Mouse (Mus musculus) splenic B cell, adult 2 months (primary cell): ENCODE measurements around the gene Mss51.

Experiments
- DNase-seq: peaks from one replicate; pipeline ENCODE4 v3.0.0-alpha.2; 2011; ENCODE audit warnings: low read depth, low spot score
- H3K27me3 ChIP-seq: 2 replicates; pipeline ENCODE4 v1.6.1; 2012; ENCODE audit warnings: mild to moderate bottlenecking, low read length, moderate library complexity, mixed read lengths; ENCODE audit not compliant: control insufficient read depth, poor library complexity, insufficient read depth, severe bottlenecking
- H3K36me3 ChIP-seq: 2 replicates; pipeline ENCODE4 v1.6.1; 2012; ENCODE audit warnings: mild to moderate bottlenecking, low read length, moderate library complexity, mixed read lengths; ENCODE audit not compliant: control insufficient read depth, poor library complexity, insufficient read depth, severe bottlenecking

The Mss51 gene

GRCm38 (mm10) chr14:20496603-20497002, at the start of gene Mss51:
Gene Mss51 (minus strand): TSS chr14:20496901.
- peaks cover 9% of the 10 kb centered on the region for H3K36me3 ChIP-seq
- DNase-seq, result no peak

GRCm38 (mm10) chr14:20546415-20546814, 49.7 kb upstream of the Mss51 start, which contains the start of gene Ppp3cb:
Gene Ppp3cb (minus strand): TSS chr14:20546573.
- no peaks in the 10 kb centered on the region for H3K36me3 ChIP-seq
- no peaks in the 10 kb centered on the region for H3K27me3 ChIP-seq
- peak; percentile 93 for DNase-seq

More at GRCm38 (mm10) chr14:20496603-20497002, at the start of gene Mss51:
- H3K27me3 ChIP-seq, result no peaks in the 10 kb centered on the region

GRCm38 (mm10) chr14:20545529-20546331, 49.0 kb upstream of the Mss51 start:
- DNase-seq, result peak; percentile 79
- Histone ChIP-seq H3K27me3 (no peaks in the 10 kb centered on the region), H3K36me3 (no peaks in the 10 kb centered on the region)

GRCm38 (mm10) chr14:20544467-20545411, 48.0 kb upstream of the Mss51 start:
- DNase-seq, result no peak

GRCm38 (mm10) chr14:20529643-20530042, 32.9 kb upstream of the Mss51 start:
- no peaks in the 10 kb centered on the region for H3K27me3 ChIP-seq
- H3K36me3 ChIP-seq, result no peaks in the 10 kb centered on the region
- DNase-seq, result no peak

More at GRCm38 (mm10) chr14:20544467-20545411, 48.0 kb upstream of the Mss51 start:
- no peaks in the 10 kb centered on the region for H3K36me3 ChIP-seq
- H3K27me3 ChIP-seq, result no peaks in the 10 kb centered on the region

GRCm38 (mm10) chr14:20520179-20520578, 23.5 kb upstream of the Mss51 start:
- Histone ChIP-seq H3K27me3 (no peaks in the 10 kb centered on the region), H3K36me3 (peaks cover 9% of the 10 kb centered on the region; the same call in 1 of the 2 replicates)
- DNase-seq, result no peak

GRCm38 (mm10) chr14:20508424-20508823, 11.7 kb upstream of the Mss51 start:
- no peak for DNase-seq
- Histone ChIP-seq H3K36me3 (0 out of 2 replicates have a peak, but pooled peaks cover 1% of the 10 kb centered on the region), H3K27me3 (no peaks in the 10 kb centered on the region)

- Histone ChIP-seq H3K27me3 (no peaks in the 10 kb centered on the region), H3K36me3 (peaks cover 5% of the 10 kb centered on the region)
- peak; percentile 33 for DNase-seq
These were observed 6.3 kb upstream of the Mss51 start for GRCm38 (mm10) chr14:20502966-20503365.

- no peak for DNase-seq
- H3K27me3 ChIP-seq, result no peaks in the 10 kb centered on the region
- peaks cover 9% of the 10 kb centered on the region for H3K36me3 ChIP-seq
These were observed 3.3 kb upstream of the Mss51 start for GRCm38 (mm10) chr14:20499982-20500381.

- peaks cover 2% of the 10 kb centered on the region; the same call in 1 of the 2 replicates for H3K36me3 ChIP-seq
- DNase-seq, result no peak
- H3K27me3 ChIP-seq, result no peaks in the 10 kb centered on the region
These were observed 10.7 kb downstream of the Mss51 start for GRCm38 (mm10) chr14:20486031-20486430.

GRCm38 (mm10) chr14:20482051-20482751, 14.5 kb downstream of the Mss51 start:
- peaks cover 2% of the 10 kb centered on the region; the same call in 1 of the 2 replicates for H3K36me3 ChIP-seq
- DNase-seq, result no peak
- H3K27me3 ChIP-seq, result no peaks in the 10 kb centered on the region

- Histone ChIP-seq H3K36me3 (peaks cover 2% of the 10 kb centered on the region; the same call in 1 of the 2 replicates), H3K27me3 (no peaks in the 10 kb centered on the region)
- peak; percentile 27 for DNase-seq
These were observed 15.5 kb downstream of the Mss51 start for GRCm38 (mm10) chr14:20481211-20481610.

GRCm38 (mm10) chr14:20480195-20480579, 16.5 kb downstream of the Mss51 start:
- H3K36me3 ChIP-seq, result peaks cover 2% of the 10 kb centered on the region; the same call in 1 of the 2 replicates
- H3K27me3 ChIP-seq, result no peaks in the 10 kb centered on the region
- no peak for DNase-seq
